Mouse (Mus musculus) lung, postnatal 10 days (tissue): Measurements from ENCODE around the gene Unc45a.

Experiments used
- DNase-seq: peaks from one replicate; pipeline ENCODE4 v3.0.0; 2021

Unc45a gene

GRCm38 (mm10) chr7:80280032-80280431, 60.8 kb downstream of the Unc45a start:
- DNase-seq, result no peak

GRCm38 (mm10) chr7:80276374-80276773, 64.4 kb downstream of the Unc45a start:
- DNase-seq, result no peak
